Mouse (Mus musculus) G1E-ER4 (cell line): ENCODE measurements around the gene Kcna10. TPM values are rescaled to one million over a fixed set of nuclear protein-coding genes. Genes with fewer than 3 reads are reported as not detected.

Experiments
- GATA1 ChIP-seq: IDR thresholded peaks from one replicate; pipeline ENCODE4 v1.8.0; 2012; ENCODE audit warnings: low read length, inconsistent platforms
- polyA plus RNA-seq: library from polyadenylated mRNA; stranded (reverse); fragments of >175 nt; gene quantifications from 2 replicates; pipeline ENCODE4 v1.2.3, GENCODE M21; 2012

Gene Kcna10
- polyA plus RNA-seq, 1 experiment: not detected

DNA sequence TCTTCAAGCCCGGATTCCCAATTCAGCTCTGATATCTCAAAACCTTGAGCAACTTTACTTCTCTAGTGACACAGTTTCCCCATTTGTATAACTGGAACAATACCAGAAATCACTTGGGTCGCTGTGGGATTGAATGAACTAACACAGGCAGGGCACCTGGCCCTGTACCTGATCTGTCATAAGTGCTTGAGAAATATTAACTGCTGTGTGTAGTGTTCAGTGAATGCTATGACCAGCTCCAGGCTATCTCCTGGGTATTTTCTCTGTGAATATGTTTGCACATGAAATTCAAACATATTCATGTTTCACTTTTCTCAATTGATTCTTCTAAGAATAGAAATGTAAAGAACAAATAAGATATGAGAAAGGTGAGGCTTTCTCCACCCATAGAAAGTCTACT is 2.0 kb upstream of the Kcna10 start:
- TF ChIP-seq GATA1: no peak

DNA sequence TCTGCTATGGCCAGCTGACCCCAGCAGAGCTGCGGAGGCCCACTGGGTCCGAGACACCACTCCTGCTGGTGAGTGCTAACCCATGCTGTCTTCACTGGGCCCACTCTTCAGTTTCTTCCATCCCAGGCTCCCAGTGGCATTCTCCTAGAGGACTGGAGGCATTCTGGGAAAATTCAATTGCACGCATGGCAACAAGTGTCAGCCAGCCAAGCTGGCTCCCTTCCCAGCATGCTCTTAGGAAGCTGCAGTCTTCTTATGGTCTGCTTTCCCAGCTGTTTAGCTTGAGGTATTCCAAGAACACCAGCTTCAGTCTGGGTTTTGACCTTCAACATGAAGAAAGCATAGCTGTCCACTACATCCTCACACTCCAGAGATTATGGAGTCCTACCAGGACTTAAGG is 322 bp downstream of the Kcna10 start:
- TF ChIP-seq GATA1: no peak

DNA sequence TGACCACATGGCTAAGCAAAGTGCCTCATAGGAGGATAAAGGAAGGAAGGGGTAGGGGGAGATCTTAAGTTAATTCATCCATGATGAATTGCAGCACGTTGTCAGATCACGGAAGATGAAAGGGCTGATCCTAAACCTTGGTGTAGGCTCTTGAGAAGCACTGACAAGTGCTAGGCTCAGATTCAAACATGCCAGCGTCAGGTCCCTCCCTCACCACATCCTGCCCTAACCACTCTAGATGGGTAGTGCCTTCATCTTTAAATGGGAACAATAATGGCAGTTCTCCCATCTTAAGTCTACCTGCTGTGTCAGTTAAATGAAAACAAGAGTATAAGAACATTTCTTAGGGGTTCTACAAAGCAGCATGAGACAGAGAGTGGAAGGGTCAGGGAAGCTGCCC is 2.7 kb downstream of the Kcna10 start:
- TF ChIP-seq GATA1: no peak

DNA sequence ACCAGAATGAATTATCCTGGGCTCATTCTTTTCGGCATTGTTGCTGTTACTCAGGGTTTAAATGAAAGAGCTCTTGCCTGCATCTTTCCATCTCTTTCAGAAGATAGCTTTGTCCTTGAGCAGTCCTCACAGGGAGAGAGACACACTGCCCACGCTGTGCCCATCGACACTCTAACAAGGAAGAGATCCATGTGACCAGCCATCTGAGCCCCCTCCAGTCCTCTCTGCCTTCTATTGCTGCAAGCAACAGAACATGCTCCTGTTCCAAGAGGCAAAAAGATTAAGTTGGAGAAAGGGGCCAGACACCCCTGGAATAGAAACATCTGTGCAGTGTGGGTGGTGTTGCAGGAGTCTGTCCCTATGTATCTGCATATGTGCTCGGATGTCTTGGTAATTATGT is 4.2 kb downstream of the Kcna10 start:
- no peak for TF ChIP-seq GATA1

DNA sequence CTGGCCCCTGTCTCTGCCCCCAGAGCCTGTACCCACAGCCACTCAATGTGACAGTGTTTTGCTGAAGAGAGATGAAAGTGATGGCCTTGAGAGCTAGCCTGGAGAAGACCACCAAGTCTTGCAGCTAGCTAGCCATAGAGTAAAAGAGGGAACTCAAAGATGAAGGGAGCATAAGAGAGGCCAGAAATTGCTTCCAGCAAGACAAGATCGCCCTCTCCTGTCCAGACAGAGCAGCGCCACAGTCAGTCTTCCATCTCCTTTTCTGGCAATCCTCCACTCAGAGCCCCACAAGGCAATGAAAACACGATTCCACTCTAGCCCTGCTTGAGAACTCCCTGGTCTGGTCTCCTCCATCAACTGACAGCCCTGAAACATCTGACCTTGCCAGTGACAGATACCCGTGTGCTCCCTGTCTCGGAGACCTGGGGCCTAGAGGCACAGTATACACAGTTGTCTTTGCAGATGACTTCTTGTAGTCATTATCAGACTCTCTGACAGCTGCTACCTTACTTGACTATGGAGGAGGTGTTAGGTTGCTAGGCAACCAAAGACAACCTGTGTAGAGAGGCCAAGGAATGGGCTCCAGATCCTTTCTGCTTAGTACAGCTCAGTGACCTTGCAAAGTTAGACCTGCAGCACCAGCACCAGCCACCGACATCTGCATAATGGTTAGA is 5.5 kb downstream of the Kcna10 start:
- TF ChIP-seq GATA1: no peak

DNA sequence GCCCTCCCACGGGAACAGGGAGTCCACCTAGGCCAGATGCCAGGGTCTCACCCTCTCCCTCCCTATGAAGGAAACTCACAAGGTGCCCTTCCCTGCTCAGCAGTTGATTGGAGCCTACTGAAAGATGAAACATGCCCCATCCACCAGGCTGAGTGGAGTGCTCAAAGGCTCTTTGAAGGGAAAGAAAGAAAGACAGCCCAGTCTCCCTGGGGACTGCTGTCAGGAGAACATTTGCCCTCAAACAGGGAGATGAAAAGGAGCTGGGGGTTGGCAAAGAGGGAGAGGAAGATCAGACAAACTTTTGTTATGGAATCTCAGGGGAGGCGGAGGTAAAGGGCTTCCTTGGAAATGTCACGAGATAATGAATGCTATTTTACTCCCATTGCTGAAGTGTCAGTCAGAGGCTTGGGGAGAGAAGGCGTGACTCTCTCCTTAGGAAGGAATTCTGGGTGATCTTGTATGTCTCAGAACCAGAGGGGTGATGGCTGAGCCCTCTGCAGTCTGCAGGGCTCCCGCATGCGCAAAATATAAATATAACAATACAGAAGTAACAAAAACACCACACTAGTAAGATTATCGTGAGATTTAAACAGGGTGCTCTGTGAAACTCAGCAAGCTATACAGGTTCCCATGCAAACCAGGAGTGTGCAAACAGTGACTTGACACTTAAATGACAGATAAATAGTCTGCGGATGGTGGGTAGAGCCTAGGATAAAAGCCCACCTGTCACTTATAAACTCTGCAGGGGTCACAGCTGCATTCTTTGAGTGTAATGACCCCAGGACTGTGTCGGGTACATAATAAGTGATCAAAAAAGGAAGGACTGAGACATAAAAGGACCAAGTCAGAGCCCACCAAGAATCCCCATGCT is 18.7 kb downstream of the Kcna10 start:
- no peak for TF ChIP-seq GATA1

DNA sequence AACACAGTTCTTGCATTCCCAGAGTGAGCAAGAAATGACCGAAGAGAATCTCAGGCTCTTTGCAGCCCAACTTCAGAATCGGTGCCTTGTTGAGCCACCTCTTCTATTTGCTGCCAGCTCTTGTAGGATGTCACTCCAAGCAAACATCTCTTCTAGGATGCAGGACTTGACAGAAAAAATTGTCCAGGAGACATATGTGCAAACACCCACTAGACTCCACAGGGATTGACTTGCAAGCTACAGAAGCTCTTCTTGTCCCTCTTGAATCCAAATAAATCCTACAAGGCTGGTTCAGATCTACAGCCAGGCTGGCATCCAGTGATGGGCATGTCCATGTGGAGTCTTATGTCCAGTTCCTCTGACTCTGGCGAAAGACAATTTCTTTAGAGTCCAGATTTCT is 21.6 kb downstream of the Kcna10 start:
- no peak for TF ChIP-seq GATA1

DNA sequence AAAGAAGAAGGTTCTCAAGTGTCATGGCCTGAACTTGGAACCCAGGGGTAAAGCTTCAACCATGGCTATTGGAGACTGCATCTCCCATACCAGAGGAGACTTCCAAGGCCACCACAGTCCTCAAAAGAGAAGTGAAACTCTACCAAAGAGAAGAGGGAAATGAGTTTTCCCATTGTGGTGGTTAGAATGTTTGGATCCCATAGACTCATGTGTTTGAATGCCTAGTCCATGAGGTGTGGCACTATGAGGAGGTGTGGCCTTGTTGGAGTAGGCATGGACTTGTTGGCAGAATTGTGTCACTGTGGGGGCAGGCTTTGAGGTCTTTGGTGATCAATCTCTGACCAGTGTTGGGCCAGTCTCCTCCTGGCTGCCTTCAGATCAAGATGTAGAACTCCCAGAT is 22.3 kb downstream of the Kcna10 start:
- no peak for TF ChIP-seq GATA1

DNA sequence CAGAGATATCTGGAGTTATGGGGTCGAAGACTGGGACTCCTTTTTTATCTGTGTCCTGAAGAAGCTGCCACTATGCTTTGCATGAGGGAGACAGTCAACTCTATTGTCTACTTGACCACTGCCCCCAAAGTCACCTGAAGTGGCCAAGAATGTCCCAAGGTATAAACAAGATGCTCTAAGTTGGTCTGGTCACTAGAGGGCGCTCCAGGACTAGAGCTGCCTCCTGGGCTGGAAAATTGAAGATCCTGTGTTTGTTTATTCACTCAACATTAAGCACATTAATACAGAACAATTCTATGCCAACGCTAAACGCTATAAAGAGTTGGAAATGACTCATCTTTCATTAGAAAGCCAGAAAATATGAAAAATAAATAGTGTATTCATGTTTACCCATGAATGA is 23.1 kb downstream of the Kcna10 start:
- TF ChIP-seq GATA1: no peak

DNA sequence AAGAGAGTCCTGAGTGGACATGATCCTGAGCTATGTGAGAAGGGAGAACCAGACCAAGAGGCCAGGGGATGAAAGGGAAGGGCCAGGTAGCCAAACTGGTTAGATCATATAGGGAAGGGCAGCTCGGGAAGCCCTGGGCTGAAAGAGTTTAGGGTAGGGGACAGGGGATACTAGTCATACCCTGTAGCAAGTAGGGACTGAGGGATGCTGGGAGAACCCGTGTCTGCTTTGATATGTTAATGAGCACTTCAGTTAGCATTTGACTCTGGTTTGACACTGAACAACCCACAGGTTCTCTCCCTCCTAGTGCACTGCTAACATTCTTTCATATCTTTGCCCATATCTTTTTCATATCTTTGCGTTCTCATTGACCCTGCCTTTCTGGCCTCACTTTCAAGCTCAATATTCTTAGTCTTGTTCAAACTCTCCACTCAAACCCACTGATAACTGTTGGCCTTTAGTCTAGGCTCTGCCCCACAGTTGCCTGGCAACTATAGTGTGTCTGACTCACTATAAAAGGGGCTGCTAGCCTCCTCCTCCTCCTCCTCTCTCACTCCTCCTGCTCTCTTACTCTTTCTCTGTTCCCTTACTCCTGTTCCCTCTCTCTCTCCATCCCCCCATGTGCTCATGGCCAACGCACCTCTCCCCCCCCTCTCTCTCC is 23.8 kb downstream of the Kcna10 start:
- TF ChIP-seq GATA1: no peak

DNA sequence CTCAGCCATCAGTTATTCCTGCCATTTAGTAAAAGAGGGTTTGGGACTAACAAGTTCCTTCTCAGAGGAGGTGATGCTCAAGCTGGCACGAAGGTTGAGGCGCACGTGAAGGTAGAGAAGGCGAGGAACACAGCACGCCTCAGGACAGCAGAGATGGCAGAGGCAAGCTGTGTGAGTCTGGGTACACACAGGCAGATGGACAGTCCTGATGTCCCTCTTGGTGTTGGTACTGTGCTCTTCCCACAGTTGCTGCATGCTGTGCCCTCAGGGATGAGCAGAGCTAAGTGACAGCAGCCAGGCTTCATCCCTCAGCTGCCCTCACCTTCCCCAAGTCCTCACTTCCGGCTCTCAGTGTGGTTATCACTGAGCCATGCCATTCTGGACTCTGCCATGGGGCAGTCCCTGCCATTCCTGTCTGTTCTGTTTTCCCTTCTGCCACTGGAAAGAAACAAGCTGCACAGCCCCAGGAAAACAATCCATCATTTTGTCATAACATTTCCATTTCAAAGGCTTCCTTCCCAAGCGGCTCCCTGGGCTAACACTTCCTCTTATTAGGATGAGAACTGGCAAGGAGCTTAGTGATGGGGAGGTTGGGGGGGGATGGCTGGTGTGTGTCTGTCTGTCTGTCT is 24.9 kb downstream of the Kcna10 start:
- TF ChIP-seq GATA1: no peak

DNA sequence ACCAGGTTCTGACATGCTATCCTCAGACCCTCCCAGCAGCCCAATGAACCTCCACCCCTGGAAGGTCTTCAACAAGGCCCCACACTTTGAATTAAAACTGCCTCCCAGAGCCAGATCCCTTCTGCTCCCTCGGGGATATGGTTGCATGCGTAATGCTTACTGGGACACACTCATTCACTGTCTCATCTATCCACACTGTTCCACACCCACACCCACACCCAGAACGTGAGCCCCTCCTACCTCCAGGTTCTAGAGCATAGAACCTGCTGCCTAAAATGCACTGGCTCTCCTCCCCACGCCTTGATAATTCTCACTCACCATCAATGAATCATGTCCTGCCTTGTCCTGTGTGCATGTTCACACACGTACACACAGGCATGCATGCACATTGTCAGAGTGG is 31.8 kb downstream of the Kcna10 start:
- no peak for TF ChIP-seq GATA1

DNA sequence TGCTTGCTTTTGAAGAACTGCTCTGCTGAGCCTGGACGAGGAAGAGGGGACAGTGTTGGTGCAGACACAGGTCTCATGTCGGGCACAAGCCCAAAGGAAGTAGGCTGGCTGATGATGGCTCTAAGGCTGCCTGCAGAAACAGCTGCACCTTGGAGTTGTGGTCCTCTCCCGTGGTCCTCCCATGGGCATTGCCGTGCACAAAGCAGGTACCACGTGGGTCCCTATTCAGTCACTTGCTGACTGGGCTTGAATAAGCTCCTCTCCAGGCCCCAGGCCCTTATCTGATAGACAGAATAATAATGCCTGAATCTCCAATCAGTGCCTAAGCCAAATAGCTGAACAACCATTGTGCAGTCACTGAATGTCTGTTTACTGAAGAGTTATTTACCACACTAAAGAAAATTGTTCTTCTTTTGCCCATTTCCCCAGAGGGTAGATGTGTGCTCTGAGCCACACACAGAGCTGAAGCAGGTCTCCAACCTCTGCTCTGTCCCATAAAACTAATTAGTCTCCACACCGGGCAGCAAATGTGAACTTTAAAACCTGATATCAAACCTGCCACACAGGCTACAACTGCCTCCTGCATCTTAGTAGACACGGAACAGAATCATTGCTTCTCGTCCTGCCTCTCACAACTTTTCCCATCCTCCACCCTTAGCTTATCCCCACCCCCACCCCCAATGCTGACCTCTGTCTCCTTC is 33.7 kb downstream of the Kcna10 start:
- TF ChIP-seq GATA1: no peak

DNA sequence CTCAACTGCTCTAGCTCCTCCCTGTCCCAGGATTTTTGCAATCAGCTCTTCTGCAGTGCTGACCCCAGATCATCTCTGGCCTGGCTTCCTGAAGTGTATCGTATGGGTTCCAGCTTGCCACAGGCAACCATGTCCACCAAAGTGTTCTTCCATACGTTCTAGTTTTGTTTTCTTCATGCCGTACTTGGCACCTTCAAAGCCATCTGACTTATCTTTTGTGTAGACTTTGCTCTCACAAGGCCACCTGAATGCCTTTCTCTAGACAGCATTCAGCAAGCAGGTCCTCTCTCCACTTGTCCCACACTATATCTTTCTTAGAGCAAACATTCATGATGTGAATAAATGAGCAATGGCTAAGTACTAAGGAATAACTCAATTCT is 34.2 kb downstream of the Kcna10 start:
- TF ChIP-seq GATA1: no peak

DNA sequence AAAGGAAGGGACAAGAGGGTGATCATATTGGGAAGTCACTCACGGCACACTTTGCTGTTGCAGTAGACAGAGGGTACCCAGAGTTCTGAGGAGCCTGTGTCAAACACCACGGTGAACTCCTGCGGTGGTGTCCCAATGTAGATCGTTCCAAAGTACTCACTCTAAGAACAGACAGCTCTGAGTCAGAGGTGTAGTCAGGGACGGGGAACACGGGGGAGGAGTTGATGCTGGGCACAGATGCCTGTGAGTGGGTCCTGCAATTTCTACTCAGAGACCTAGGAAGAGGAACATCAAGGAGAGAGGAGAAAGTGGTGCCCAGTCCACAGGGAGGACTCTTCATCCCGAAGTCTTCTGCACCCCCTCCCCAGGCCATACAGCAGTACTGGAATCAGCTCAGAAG is 35.7 kb downstream of the Kcna10 start:
- TF ChIP-seq GATA1: no peak
